Mouse (Mus musculus): ENCODE results near the gene Palld. TPM values are rescaled to one million over a fixed set of nuclear protein-coding genes. Genes with fewer than 3 reads are reported as not detected.

Gene Palld
- polyA plus RNA-seq, 1 experiment, result 18.2 TPM

GRCm38 (mm10) chr8:61515110-61515930 lies 387.2 kb downstream of the Palld start:
- DNase-seq (ENCODE audit: low read depth), result no peak

DNA sequence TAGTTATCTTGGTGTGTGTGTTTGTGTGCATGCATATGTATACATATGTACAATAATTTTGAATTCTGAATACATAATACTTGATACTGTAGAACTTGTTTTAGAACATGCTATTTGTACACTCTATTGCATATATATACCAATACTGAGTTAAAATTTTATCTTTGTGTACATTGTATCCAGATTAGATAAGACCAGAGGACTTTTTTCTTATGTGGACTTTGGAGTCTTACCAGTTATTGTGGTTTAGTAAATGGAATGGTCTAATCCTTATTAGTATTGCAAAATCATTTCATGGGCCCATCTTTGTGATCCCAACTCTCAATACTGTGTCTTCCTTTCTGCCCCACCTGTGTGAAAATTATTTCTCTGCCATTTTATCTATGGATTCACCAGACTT lies 400.2 kb downstream of the Palld start:
- DNase-seq (ENCODE audit: low read depth), result no peak

- no peak for DNase-seq (ENCODE audit: low read depth)
These were observed 401.6 kb downstream of the Palld start for GRCm38 (mm10) chr8:61500914-61501313.

DNA sequence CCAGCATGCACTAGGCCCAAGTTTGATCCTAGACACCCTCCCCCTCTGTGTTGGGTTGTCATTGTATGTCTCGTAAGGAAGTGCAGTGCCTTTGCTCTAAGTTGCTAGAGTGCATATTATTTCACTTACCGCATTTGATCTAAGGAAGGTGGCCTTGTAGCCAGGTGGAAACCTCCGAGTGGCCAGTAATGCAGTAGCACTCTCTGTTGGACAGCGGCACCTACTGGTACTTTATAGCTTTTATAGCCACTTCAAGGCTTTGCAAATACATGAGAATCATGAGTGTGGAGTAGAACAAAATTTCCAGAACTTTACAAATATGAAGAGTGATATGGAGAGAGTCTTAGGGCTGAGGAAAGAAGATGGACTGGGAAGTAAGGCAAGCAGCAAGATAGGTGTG lies 403.5 kb downstream of the Palld start:
- DNase-seq (ENCODE audit: low read depth), result no peak

GRCm38 (mm10) chr8:61497110-61497509 lies 405.4 kb downstream of the Palld start:
- no peak for DNase-seq (ENCODE audit: low read depth)

- no peak for DNase-seq (ENCODE audit: low read depth)
These were observed 413.9 kb downstream of the Palld start for GRCm38 (mm10) chr8:61488631-61489030.

DNA sequence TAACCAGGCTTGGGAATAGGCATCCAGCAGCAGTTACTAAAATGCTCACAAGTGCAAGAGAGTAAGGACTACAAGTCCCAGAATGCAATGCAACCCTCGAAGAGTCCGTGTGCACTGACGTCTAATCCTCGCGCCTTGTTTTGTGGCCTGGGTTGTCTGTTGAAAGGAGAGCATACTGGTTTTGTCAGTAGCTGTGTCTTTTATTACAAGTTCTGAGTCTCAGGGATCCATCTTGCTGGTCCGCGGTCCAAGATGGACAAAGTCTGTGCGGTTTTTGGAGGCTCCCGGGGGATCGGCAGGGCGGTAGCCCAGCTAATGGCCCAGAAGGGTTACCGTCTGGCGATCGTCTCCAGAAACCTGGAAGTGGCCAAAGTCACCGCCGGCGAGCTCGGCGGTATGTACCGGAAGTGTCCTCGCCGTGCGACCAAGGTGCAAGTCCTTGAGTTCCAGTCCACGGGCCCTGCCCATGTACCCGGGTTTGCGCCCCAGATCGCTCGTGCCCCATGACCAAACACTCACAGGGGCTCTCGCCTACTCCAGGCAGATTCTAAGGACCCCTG lies 414.8 kb downstream of the Palld start, which contains the start of gene Cbr4:
Cbr4 (plus strand) TSS at position 138 of the 560 bp plus-strand sequence.
- peak; percentile 77 for DNase-seq (ENCODE audit: low read depth)

GRCm38 (mm10) chr8:61486923-61487529 lies 415.5 kb downstream of the Palld start:
- no peak for DNase-seq (ENCODE audit: low read depth)

- no peak for DNase-seq (ENCODE audit: low read depth)
These were observed 422.1 kb downstream of the Palld start for GRCm38 (mm10) chr8:61480260-61480967.

GRCm38 (mm10) chr8:61479506-61480214 lies 422.8 kb downstream of the Palld start:
- DNase-seq (ENCODE audit: low read depth), result no peak

- DNase-seq (ENCODE audit: low read depth), result no peak
These were observed 423.7 kb downstream of the Palld start for GRCm38 (mm10) chr8:61478793-61479192.

DNA sequence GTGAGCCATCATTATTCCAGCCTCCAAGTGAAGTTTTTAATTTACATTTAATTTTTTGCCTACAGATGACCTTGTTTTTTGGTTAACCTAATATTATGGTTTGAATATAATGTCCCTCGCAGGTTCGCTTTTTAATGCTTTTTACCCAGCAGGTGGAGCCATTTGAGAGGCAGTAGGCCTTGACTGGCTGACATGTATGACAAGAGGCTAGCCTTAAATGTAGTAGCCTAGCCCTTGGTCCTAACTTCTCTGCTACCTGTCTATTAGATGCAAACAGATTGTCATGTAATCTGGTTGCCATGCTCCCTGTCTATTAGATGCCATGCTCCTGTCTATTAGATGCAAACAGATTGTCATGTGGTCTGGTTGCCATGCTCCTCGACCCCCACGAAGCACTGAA lies 424.3 kb downstream of the Palld start:
- no peak for DNase-seq (ENCODE audit: low read depth)

DNA sequence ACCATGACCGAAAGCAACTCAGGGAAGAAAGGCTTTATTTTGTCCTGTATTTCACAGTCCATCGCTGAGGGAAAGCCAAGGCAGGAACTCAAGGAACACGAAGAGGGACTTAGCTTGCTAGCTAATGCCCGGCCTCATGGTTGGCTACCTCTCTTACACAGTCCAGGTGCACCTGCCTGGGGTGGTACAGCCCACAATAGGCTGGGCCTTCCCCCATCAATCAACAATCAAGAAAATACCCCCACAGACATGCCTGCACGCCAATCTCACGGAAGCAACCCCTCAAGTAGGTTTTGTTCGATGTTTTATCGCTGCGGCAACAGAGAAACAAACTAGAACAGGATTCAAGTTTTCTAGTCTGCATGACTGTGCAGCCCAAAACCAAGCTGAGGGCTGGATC lies 426.3 kb downstream of the Palld start:
- DNase-seq (ENCODE audit: low read depth), result no peak

DNA sequence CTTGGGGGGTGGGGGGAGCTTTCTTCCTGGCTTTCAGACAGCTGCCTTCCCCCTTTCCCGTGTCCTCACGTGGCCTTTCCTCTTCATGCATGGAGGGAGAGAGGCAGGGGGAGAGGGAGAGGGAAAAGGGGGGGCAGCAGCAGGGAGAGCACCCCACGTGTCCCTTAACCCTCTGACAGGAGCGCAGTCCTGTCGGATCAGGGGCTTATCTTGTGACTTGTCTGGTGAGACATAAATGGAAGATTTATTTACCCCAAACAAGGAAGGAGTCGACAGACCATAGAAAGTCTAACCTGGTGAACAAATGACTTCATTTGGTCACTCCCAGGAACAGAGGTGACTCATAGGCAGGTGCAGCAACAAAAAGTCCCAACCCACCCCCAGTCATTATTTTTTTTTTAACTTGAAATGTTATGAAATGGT lies 427.2 kb downstream of the Palld start:
- no peak for DNase-seq (ENCODE audit: low read depth)

DNA sequence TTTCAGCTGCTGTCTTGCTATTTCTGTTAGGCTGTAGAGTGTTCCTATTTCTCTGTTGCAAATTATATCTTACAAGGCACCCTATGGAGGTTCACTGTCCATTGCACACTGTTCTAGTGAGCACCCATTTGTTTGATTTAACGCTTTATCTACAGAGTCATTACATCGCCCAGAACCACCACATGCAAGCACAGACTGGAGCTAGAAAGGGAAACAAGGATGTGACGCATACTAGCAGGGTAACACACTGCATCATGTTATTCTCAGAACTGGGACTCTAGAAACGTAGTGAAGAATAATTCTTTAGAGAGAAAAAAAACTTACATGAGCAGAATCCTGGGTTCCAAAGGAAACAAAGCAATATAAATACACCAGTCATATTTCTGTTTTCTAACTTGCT lies 432.3 kb downstream of the Palld start:
- no peak for DNase-seq (ENCODE audit: low read depth)

- DNase-seq (ENCODE audit: low read depth), result no peak
These were observed 435.0 kb downstream of the Palld start for GRCm38 (mm10) chr8:61467553-61467815.

GRCm38 (mm10) chr8:61466696-61467552 lies 435.6 kb downstream of the Palld start:
- DNase-seq (ENCODE audit: low read depth), result no peak

DNA sequence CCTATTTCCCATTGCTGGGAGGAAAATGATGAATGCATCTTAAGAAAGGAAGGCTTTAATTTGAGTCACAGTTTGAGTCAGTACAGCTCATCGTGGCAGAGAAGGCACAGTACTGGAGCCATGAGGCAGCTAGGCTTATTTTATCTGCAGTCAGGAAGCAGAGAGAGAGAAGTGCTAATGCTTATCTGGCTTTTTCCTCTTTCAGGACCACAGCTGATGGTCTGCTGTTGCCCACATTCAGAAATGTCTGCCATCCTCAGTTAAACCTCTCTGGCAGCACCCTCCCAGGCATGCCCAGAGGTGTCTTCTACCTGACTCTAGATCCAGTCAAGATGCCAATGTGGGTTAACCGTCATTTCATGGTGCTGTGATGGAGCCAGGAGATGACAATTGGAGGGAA lies 438.1 kb downstream of the Palld start:
- DNase-seq (ENCODE audit: low read depth), result no peak

GRCm38 (mm10) chr8:61462221-61462620 lies 440.3 kb downstream of the Palld start:
- DNase-seq (ENCODE audit: low read depth), result no peak

Measured in gonadal fat pad, adult 2 months (tissue).